Mouse (Mus musculus) layer of hippocampus, adult 2 months (tissue): ENCODE results near the gene A630089N07Rik. TPM values are rescaled to one million over a fixed set of nuclear protein-coding genes. Genes with fewer than 3 reads are reported as not detected.
"Not testable (repeated sequence)": the region's sequence is repeated elsewhere in the genome, so short reads cannot be mapped to it uniquely, and the experiment has no call there.

Experiments used
- DNase-seq, 2 experiments: peaks; one replicate each; pipeline ENCODE4 v3.0.0; 2022; ENCODE audit warnings: low spot score in 2 of 2
- H3K27ac ChIP-seq: fragments of 200-600 bp; 2 replicates; pipeline ENCODE4 v1.8.1; 2022
- H3K4me3 ChIP-seq: fragments of 200-600 bp; 2 replicates; pipeline ENCODE4 v1.8.1; 2022; ENCODE audit warnings: mild to moderate bottlenecking
- CTCF ChIP-seq: fragments of 200-600 bp; conservative IDR thresholded peaks from 2 replicates; pipeline ENCODE4 v1.8.1; 2022; ENCODE audit warnings: antibody characterized with exemption, mild to moderate bottlenecking, moderate library complexity
- total RNA-seq, 2 experiments: library from RNA; stranded (reverse); gene quantifications; 2 replicates each; pipeline ENCODE4 v1.2.3; 2021

A630089N07Rik gene
- total RNA-seq, 2 experiments from 2014 or later: 7.3 to 8.9 TPM

GRCm38 (mm10) chr16:97995849-97996615 is 86.2 kb downstream of the A630089N07Rik start:
- peak in 1 of 2 experiments; percentile 2 for DNase-seq
- no peak for TF ChIP-seq CTCF
- Histone ChIP-seq H3K4me3 (peak overlapping the region; percentile 80), H3K27ac (peak overlapping the region; percentile 87)

GRCm38 (mm10) chr16:97992477-97992876 is 89.8 kb downstream of the A630089N07Rik start:
- H3K4me3 ChIP-seq, H3K27ac ChIP-seq, DNase-seq: not testable (repeated sequence)

GRCm38 (mm10) chr16:97991517-97991916 is 90.7 kb downstream of the A630089N07Rik start:
- H3K27ac ChIP-seq: no peak overlapping the region

DNA sequence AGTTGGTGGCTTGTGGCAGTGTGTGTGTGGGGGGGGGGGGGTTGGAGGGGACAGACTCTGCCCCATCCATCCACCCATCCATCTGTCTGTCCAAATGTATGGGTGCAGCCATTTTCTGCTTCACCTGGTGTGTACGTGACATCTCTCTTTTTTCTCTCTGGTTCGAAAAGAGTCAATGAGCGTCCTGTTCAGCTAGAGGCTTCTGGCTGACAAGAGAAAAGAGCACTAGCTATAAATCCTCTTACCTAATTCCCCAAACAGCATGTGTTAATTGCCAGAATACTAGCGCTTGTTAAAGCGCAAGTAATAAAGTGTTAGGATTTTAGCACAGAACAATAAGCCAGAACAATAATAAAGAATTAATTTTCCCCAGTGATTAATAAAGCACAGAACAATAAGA is 97.7 kb downstream of the A630089N07Rik start:
- Histone ChIP-seq H3K27ac (no peak overlapping the region), H3K4me3 (no peak overlapping the region)
- DNase-seq: no peak
- no peak for TF ChIP-seq CTCF

More at GRCm38 (mm10) chr16:97991517-97991916, 90.7 kb downstream of the A630089N07Rik start:
- no peak overlapping the region for H3K4me3 ChIP-seq
- TF ChIP-seq CTCF: peak; percentile 40
- no peak for DNase-seq

- no peak for TF ChIP-seq CTCF
- Histone ChIP-seq H3K4me3 (no peak overlapping the region), H3K27ac (no peak overlapping the region)
- DNase-seq: no peak
Observed at GRCm38 (mm10) chr16:97981362-97981761, 100.9 kb downstream of the A630089N07Rik start.

- Histone ChIP-seq H3K27ac (no peak overlapping the region), H3K4me3 (no peak overlapping the region)
- TF ChIP-seq CTCF: no peak
- no peak for DNase-seq
Observed at GRCm38 (mm10) chr16:97977722-97978121, 104.5 kb downstream of the A630089N07Rik start.

GRCm38 (mm10) chr16:97977277-97977676 is 105.0 kb downstream of the A630089N07Rik start:
- Histone ChIP-seq H3K27ac (no peak overlapping the region), H3K4me3 (no peak overlapping the region)
- no peak for TF ChIP-seq CTCF
- no peak for DNase-seq

GRCm38 (mm10) chr16:97963956-97964540 is 118.2 kb downstream of the A630089N07Rik start:
- no peak overlapping the region for H3K27ac ChIP-seq
- no peak for DNase-seq
- no peak for TF ChIP-seq CTCF
- no peak overlapping the region for H3K4me3 ChIP-seq

GRCm38 (mm10) chr16:97962151-97962948 is 119.9 kb downstream of the A630089N07Rik start, which contains the start of the genes C2cd2 and Zbtb21:
C2cd2 (minus strand) TSS chr16:97962598.
Zbtb21 (minus strand) TSS chr16:97962622.
- Histone ChIP-seq H3K27ac (peak within 1 kb of the TSS; percentile 96), H3K4me3 (peak within 1 kb of the TSS; percentile 99)
- no peak; the same call in 1 of the 2 replicates for TF ChIP-seq CTCF
- DNase-seq: peak; percentile 97 to 98

DNA sequence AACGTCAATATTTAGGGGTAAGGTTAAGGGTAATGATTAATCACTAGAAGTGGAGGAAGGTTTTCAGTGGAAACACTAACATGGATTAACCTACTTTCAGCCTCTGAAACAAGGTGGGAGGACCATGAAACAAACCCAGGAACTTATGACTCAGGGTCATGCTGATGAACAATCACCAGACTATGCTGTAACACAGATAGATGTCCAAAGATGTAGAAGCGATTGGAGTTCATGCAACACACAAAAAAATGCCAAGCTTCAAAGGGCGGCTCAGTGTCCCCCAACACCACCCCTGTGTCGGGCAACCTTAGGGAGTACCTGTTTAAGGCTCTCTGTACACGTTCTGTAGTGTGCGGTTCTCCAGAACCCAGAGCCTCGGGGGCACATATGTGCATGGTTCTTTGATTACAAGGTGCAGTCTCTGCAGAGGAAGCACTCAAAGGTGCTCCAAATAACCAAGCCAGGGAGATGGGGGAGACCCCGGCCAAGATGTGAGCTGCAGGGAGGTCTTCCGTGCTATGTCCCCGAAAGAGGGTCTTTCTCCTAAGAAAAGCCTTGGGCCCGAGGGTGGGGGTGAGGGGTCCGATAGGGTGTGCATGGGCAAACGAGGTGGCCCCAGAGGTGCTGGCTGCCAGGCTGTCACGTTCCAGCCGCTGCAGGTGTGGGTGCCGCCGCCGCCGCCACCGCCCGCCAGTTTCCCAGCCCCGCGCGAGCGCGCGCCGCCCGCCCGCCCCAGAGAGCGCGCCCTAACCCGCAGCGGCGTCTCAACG is 120.7 kb downstream of the A630089N07Rik start:
- no peak for DNase-seq
- peak overlapping the region; percentile 99 for H3K4me3 ChIP-seq
- TF ChIP-seq CTCF: no peak

DNA sequence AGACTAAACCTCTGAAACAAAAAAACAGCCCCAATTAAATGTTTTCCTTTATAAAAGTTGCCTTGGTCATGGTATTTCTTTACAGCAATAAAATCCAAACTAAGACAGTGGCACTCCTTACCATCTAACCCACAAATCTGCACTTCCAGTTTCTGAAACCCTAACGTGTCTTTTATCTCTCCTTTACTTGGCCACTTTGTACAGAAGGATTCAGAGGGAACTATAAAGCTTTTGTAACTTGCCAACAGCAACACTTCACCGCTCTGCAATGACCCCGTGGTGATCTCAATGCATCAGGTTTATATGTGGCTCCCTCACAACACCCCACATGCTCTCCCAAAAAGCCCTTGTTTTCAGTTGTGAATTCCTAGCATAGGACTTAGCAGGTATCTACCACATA is 121.9 kb downstream of the A630089N07Rik start:
- no peak for TF ChIP-seq CTCF
- H3K4me3 ChIP-seq: no peak overlapping the region
- DNase-seq: no peak
- no peak overlapping the region for H3K27ac ChIP-seq

More for the DNA sequence above, 120.7 kb downstream of the A630089N07Rik start:
- peak overlapping the region; percentile 96 for H3K27ac ChIP-seq

DNA sequence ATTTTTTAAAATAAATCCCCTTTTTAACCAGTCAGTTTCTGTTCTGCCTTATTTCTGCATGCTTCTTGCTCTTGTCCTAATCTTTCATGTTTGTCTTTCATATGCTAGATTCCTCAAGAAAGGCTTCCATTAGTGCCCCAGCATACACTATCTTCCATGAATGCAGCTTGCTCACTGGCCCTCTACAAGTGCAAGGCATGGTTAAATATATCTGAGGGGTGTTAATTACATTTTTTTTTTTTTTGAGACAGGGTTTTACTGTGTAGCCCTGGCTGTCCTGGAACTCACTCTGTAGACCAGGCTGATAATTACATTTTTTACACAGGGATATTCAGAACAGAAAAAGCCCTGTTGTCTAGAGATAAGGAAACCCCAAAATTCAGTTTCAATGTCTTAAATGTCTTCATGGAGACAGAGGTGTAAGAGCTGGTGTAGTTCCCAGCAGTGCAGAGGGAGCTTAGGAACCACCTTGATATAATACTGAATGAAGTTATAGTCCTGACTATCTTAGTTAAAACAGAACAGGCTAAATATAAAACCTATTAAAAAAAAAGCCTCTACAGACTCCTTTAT is 123.8 kb downstream of the A630089N07Rik start:
- Histone ChIP-seq H3K4me3 (no peak overlapping the region), H3K27ac (no peak overlapping the region)
- no peak for TF ChIP-seq CTCF
- no peak for DNase-seq
